Mouse (Mus musculus) megakaryocyte, embryonic 14.5 days (primary cell): ENCODE data around the gene Nfix.

Source experiments
- FLI1 ChIP-seq: IDR thresholded peaks from 2 replicates; pipeline ENCODE4 v1.6.1; 2012; ENCODE audit warnings: low read length, inconsistent platforms, mixed read lengths
- GATA1 ChIP-seq: IDR thresholded peaks from 3 replicates; pipeline ENCODE4 v1.6.1; 2012; ENCODE audit warnings: mixed read lengths, low read length, inconsistent platforms, borderline replicate concordance

GRCm38 (mm10) chr8:84738266-84738665 is 61.9 kb downstream of the Nfix start:
- TF ChIP-seq GATA1 (no peak), FLI1 (no peak)
